Mouse (Mus musculus) liver, embryonic 11.5 days (tissue): ENCODE measurements around the gene Ttc23. TPM values are rescaled to one million over a fixed set of nuclear protein-coding genes. Genes with fewer than 3 reads are reported as not detected.

Source experiments
- ATAC-seq: fragments of 200-750 bp; cut with Nextera tagmentation; replicated peaks from 2 replicates; pipeline ENCODE4 v1.8.0; 2017; ENCODE audit warnings: moderate number of reproducible peaks, mild to moderate bottlenecking, moderate TSS enrichment, moderate library complexity; ENCODE audit not compliant: low FRiP score
- DNase-seq: peaks from one replicate; pipeline ENCODE4 v3.0.0-alpha.2; 2017; ENCODE audit warnings: low spot score
- H3K27ac ChIP-seq: fragments of 300-500 bp; sonication (generic); 2 replicates; pipeline ENCODE4 v1.5.1; 2014; ENCODE audit warnings: mild to moderate bottlenecking, low read depth, low read length, control low read depth
- H3K27me3 ChIP-seq: fragments of 300-500 bp; sonication (generic); replicated peaks from 2 replicates; pipeline ENCODE4 v1.6.1; 2014; ENCODE audit warnings: low read length, mixed read lengths; ENCODE audit not compliant: control insufficient read depth, insufficient read depth
- H3K36me3 ChIP-seq: fragments of 300-500 bp; sonication (generic); 2 replicates; pipeline ENCODE4 v1.6.1; 2014; ENCODE audit warnings: mild to moderate bottlenecking, low read length, moderate library complexity, mixed read lengths; ENCODE audit not compliant: control insufficient read depth, insufficient read depth
- H3K4me1 ChIP-seq: fragments of 300-500 bp; sonication (generic); replicated peaks from 2 replicates; pipeline ENCODE4 v1.6.1; 2014; ENCODE audit warnings: low read length, mixed read lengths; ENCODE audit not compliant: control insufficient read depth, insufficient read depth
- H3K4me2 ChIP-seq: fragments of 300-500 bp; sonication (generic); 2 replicates; pipeline ENCODE4 v1.6.1; 2014; ENCODE audit warnings: mild to moderate bottlenecking, control low read depth, moderate library complexity
- H3K4me3 ChIP-seq: fragments of 300-500 bp; sonication (generic); 2 replicates; pipeline ENCODE4 v1.5.1; 2014; ENCODE audit warnings: low read depth, low read length, control low read depth
- H3K9ac ChIP-seq: fragments of 300-500 bp; sonication (generic); 2 replicates; pipeline ENCODE4 v1.6.1; 2014; ENCODE audit warnings: low read depth, low read length, control low read depth
- H3K9me3 ChIP-seq: fragments of 300-500 bp; sonication (generic); 2 replicates; pipeline ENCODE4 v1.6.1; 2016; ENCODE audit warnings: low read length, inconsistent platforms, mixed read lengths; ENCODE audit not compliant: control insufficient read depth
- WGBS: fragments of 180-500 bp; shearing (Covaris S2); extraction: QIAGEN DNeasy Blood & Tissue Kit; methylation state at CpG from one replicate; pipeline ENCODE4 v1.1.7; 2014; 5-methylcytosine and 5-hydroxymethylcytosine counted together
- polyA plus RNA-seq: library from polyadenylated mRNA; unstranded; fragments of >200 nt; fragmentation: Nextera tagmentation; extraction: Ambion mirVana; gene quantifications from 2 replicates; pipeline ENCODE4 v1.2.1, GENCODE M21; 2014

Gene Ttc23
- polyA plus RNA-seq, 1 experiment from 2014 or later = 12.5 TPM

GRCm38 (mm10) chr7:67768125-67768524 is 120.9 kb downstream of the Ttc23 start:
- no peak overlapping the region for H3K27ac ChIP-seq
- no peaks in the 10 kb centered on the region for H3K4me1 ChIP-seq
- H3K4me2 ChIP-seq = no peak overlapping the region
- ATAC-seq = no peak
- no peak for DNase-seq
- no peaks in the 10 kb centered on the region for H3K27me3 ChIP-seq
- no peaks in the 10 kb centered on the region for H3K36me3 ChIP-seq
- H3K9me3 ChIP-seq = no peaks in the 10 kb centered on the region
- H3K9ac ChIP-seq = no peak overlapping the region
- WGBS = 81% methylated on average over 3 of the region's 3 CpGs
- H3K4me3 ChIP-seq = no peak overlapping the region

GRCm38 (mm10) chr7:67769487-67769886 is 122.3 kb downstream of the Ttc23 start:
- Histone ChIP-seq H3K27me3 (no peaks in the 10 kb centered on the region), H3K4me3 (no peak overlapping the region), H3K4me1 (no peaks in the 10 kb centered on the region), H3K9ac (no peak overlapping the region), H3K9me3 (no peaks in the 10 kb centered on the region), H3K36me3 (no peaks in the 10 kb centered on the region), H3K4me2 (no peak overlapping the region), H3K27ac (no peak overlapping the region)
- ATAC-seq = no peak
- DNase-seq = no peak
- WGBS = 85% methylated on average over 5 of the region's 5 CpGs

GRCm38 (mm10) chr7:67772231-67772630 is 125.0 kb downstream of the Ttc23 start:
- 81% methylated on average over 9 of the region's 9 CpGs for WGBS
- Histone ChIP-seq H3K27me3 (no peaks in the 10 kb centered on the region; the same call in 1 of the 2 replicates), H3K4me3 (no peak overlapping the region), H3K9me3 (no peaks in the 10 kb centered on the region), H3K9ac (no peak overlapping the region), H3K4me1 (no peaks in the 10 kb centered on the region), H3K4me2 (no peak overlapping the region), H3K36me3 (no peaks in the 10 kb centered on the region), H3K27ac (no peak overlapping the region)
- no peak for ATAC-seq
- DNase-seq = no peak

GRCm38 (mm10) chr7:67775623-67776022 is 128.4 kb downstream of the Ttc23 start:
- Histone ChIP-seq H3K27me3 (no peaks in the 10 kb centered on the region; the same call in 1 of the 2 replicates), H3K4me3 (no peak overlapping the region), H3K27ac (no peak overlapping the region), H3K4me1 (no peaks in the 10 kb centered on the region), H3K9ac (no peak overlapping the region), H3K4me2 (no peak overlapping the region), H3K36me3 (no peaks in the 10 kb centered on the region), H3K9me3 (no peaks in the 10 kb centered on the region)
- ATAC-seq = no peak
- DNase-seq = no peak
- 25% methylated on average over 3 of the region's 3 CpGs for WGBS

GRCm38 (mm10) chr7:67776636-67777305 is 129.6 kb downstream of the Ttc23 start:
- Histone ChIP-seq H3K27ac (no peak overlapping the region), H3K4me2 (no peak overlapping the region), H3K4me3 (no peak overlapping the region), H3K4me1 (no peaks in the 10 kb centered on the region), H3K9ac (no peak overlapping the region), H3K27me3 (no peaks in the 10 kb centered on the region; the same call in 1 of the 2 replicates), H3K9me3 (no peaks in the 10 kb centered on the region), H3K36me3 (no peaks in the 10 kb centered on the region)
- ATAC-seq (no peak), DNase-seq (no peak)
- WGBS = 64% methylated on average over 12 of the region's 12 CpGs

- no peak overlapping the region for H3K4me3 ChIP-seq
- DNase-seq (no peak), ATAC-seq (no peak)
- H3K4me1 ChIP-seq = 0 out of 2 replicates have a peak, but pooled peaks cover 2% of the 10 kb centered on the region
- H3K9ac ChIP-seq = no peak overlapping the region
- H3K36me3 ChIP-seq = no peaks in the 10 kb centered on the region
- H3K27me3 ChIP-seq = no peaks in the 10 kb centered on the region
- no peak overlapping the region for H3K4me2 ChIP-seq
- H3K27ac ChIP-seq = no peak overlapping the region
- no peaks in the 10 kb centered on the region for H3K9me3 ChIP-seq
- 64% methylated on average over 2 of the region's 2 CpGs for WGBS
These were observed 140.7 kb downstream of the Ttc23 start for GRCm38 (mm10) chr7:67787861-67788260.

- no peaks in the 10 kb centered on the region for H3K27me3 ChIP-seq
- no peaks in the 10 kb centered on the region for H3K36me3 ChIP-seq
- H3K4me3 ChIP-seq = no peak overlapping the region
- no peak overlapping the region for H3K9ac ChIP-seq
- H3K4me2 ChIP-seq = no peak overlapping the region
- no peak overlapping the region for H3K27ac ChIP-seq
- ATAC-seq (no peak), DNase-seq (peak; percentile 52)
- 0 out of 2 replicates have a peak, but pooled peaks cover 2% of the 10 kb centered on the region for H3K4me1 ChIP-seq
- H3K9me3 ChIP-seq = no peaks in the 10 kb centered on the region
- 14% methylated on average over 10 of the region's 10 CpGs for WGBS
These were observed 141.5 kb downstream of the Ttc23 start for GRCm38 (mm10) chr7:67788713-67789112.

GRCm38 (mm10) chr7:67791256-67791655 is 144.0 kb downstream of the Ttc23 start:
- H3K4me1 ChIP-seq = 0 out of 2 replicates have a peak, but pooled peaks cover 2% of the 10 kb centered on the region
- ATAC-seq (no peak), DNase-seq (no peak)
- no peaks in the 10 kb centered on the region for H3K9me3 ChIP-seq
- H3K4me2 ChIP-seq = no peak overlapping the region
- no peaks in the 10 kb centered on the region for H3K36me3 ChIP-seq
- H3K4me3 ChIP-seq = no peak overlapping the region
- no peaks in the 10 kb centered on the region for H3K27me3 ChIP-seq
- WGBS = 56% methylated on average over 7 of the region's 7 CpGs
- no peak overlapping the region for H3K9ac ChIP-seq
- H3K27ac ChIP-seq = no peak overlapping the region

- Histone ChIP-seq H3K27ac (no peak overlapping the region), H3K9ac (no peak overlapping the region), H3K4me2 (no peak overlapping the region), H3K4me1 (0 out of 2 replicates have a peak, but pooled peaks cover 2% of the 10 kb centered on the region), H3K9me3 (no peaks in the 10 kb centered on the region), H3K36me3 (no peaks in the 10 kb centered on the region), H3K4me3 (no peak overlapping the region), H3K27me3 (no peaks in the 10 kb centered on the region; the same call in 1 of the 2 replicates)
- no peak for DNase-seq
- WGBS = 72% methylated on average over 7 of the region's 7 CpGs
- no peak for ATAC-seq
These were observed 146.2 kb downstream of the Ttc23 start for GRCm38 (mm10) chr7:67793449-67793848.
